23 mouse cellular contexts compared by ENCODE assay signal in the genomic region with DNA sequence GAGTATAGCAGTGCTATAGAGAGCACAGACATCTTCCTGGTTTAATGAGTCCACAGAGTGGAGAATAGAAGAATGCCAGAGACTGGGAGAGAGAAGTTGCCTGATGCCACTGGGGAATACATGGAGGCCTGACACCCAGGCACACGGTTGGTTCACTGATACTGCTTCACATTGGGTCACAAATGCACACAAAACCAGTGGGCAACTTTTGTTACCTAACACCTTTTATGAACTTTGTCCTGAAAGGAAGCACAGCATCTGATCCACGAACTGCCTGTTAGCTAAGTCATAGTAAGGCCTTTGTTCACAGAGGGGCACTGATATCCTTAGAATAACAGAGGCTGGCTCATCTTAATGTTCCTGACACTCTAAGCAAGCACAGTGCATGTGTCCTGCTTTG.
"Had no signal": no experiment of that assay in that cellular context is flagged by ENCODE, and none has a peak within 500 bp of the region (broad histone marks: within the 10 kb centered on the region; RNA-seq: fewer than 3 reads in every experiment).

No protein-coding gene starts in this region.

- H3K4me2 ChIP-seq: heart, embryonic 12.5 days; hindbrain, embryonic 12.5 days; hindbrain, embryonic 14.5 days; intestine, embryonic 15.5 days; kidney, embryonic 15.5 days; limb, embryonic 12.5 days; liver, embryonic 11.5 days had no signal

- H3K27me3 ChIP-seq: hindbrain, embryonic 12.5 days; intestine, embryonic 15.5 days; kidney, embryonic 15.5 days; limb, embryonic 12.5 days had no signal

- H3K27ac ChIP-seq: heart, adult 2 months; hindbrain, embryonic 10.5 days; hindbrain, embryonic 12.5 days; hindbrain, embryonic 14.5 days; intestine, embryonic 15.5 days; kidney, embryonic 15.5 days; kidney, postnatal 0 days; left cerebral cortex, adult 2 months; limb, embryonic 10.5 days; limb, embryonic 12.5 days; liver, embryonic 14.5 days had no signal

- H3K9ac ChIP-seq: heart, embryonic 12.5 days; hindbrain, embryonic 12.5 days; hindbrain, embryonic 14.5 days; intestine, embryonic 15.5 days; kidney, embryonic 15.5 days; limb, embryonic 12.5 days; liver, embryonic 14.5 days had no signal

- H3K4me3 ChIP-seq: heart, adult 2 months; heart, embryonic 12.5 days; hindbrain, embryonic 10.5 days; hindbrain, embryonic 12.5 days; intestine, embryonic 15.5 days; kidney, embryonic 15.5 days; left cerebral cortex, adult 2 months; limb, embryonic 10.5 days; limb, embryonic 12.5 days had no signal

- H3K9me3 ChIP-seq: heart, embryonic 12.5 days; hindbrain, embryonic 10.5 days; hindbrain, embryonic 12.5 days; intestine, embryonic 15.5 days; kidney, embryonic 15.5 days; limb, embryonic 10.5 days; limb, embryonic 12.5 days had no signal

- DNase-seq: gastrocnemius, postnatal 10 days; gastrocnemius, postnatal 25 days; heart, adult 2 months; heart, postnatal 10 days; heart, postnatal 4 days; kidney, adult 18-20 months; kidney, adult 9 months; kidney, postnatal 4 days had no signal

- ATAC-seq: forebrain, embryonic 16.5 days; hindbrain, embryonic 16.5 days; inflammation-experienced regulatory T-cells, adult 6 months; intestine, embryonic 15.5 days had no signal

- H3K36me3 ChIP-seq: intestine, embryonic 15.5 days had no signal
